Mouse (Mus musculus): ENCODE measurements at regions not wholly inside any gene's neighbourhood (a gene's known extent, or its start where the extent isn't known, plus 50 kb on each side); places are given as distances from the start of the nearest gene placed in this dataset.

- TF ChIP-seq CTCF (IDR thresholded peaks at IDR 0.05; ENCODE audit: borderline replicate concordance, control insufficient read depth, extremely low read depth, insufficient read depth, low read length, poor library complexity): no peak
- no peak for TF ChIP-seq POLR2A (IDR thresholded peaks at IDR 0.05; ENCODE audit: control insufficient read depth, extremely low read depth, insufficient read depth, low read length, poor library complexity)
Observed at GRCm38 (mm10) chr5:64682326-64682845, 120.8 kb upstream of the Klf3 start.

All from thymus, adult 2 months (tissue).